Mouse (Mus musculus) ES-Bruce4 (cell line): ENCODE data around the gene Ago4. TPM values are rescaled to one million over a fixed set of nuclear protein-coding genes. Genes with fewer than 3 reads are reported as not detected.
A peak's percentile ranks its signal among the peaks of the same experiment; 100 is the strongest.

Experiments
- H3K27ac ChIP-seq: 2 replicates; pipeline ENCODE4 v1.5.1; 2012; ENCODE audit warnings: low read length, inconsistent platforms; ENCODE audit not compliant: insufficient read depth
- H3K27me3 ChIP-seq: 2 replicates; pipeline ENCODE4 v1.6.1; 2012; ENCODE audit warnings: mild to moderate bottlenecking, low read length, inconsistent platforms; ENCODE audit not compliant: control insufficient read depth, poor library complexity, insufficient read depth, severe bottlenecking
- H3K36me3 ChIP-seq: 2 replicates; pipeline ENCODE4 v1.6.1; 2012; ENCODE audit warnings: inconsistent platforms, mild to moderate bottlenecking, low read length, moderate library complexity; ENCODE audit not compliant: control insufficient read depth, poor library complexity, insufficient read depth, severe bottlenecking
- H3K4me1 ChIP-seq: one replicate; pipeline ENCODE4 v1.8.1; 2011; ENCODE audit warnings: low read length; ENCODE audit not compliant: control insufficient read depth, insufficient read depth
- H3K4me3 ChIP-seq: 2 replicates; pipeline ENCODE4 v1.5.1; 2011; ENCODE audit warnings: low read depth, mild to moderate bottlenecking, low read length
- H3K9ac ChIP-seq: 2 replicates; pipeline ENCODE4 v1.6.1; 2012; ENCODE audit warnings: low read depth, mild to moderate bottlenecking, inconsistent platforms; ENCODE audit not compliant: poor library complexity, severe bottlenecking
- H3K9me3 ChIP-seq: replicated peaks from 2 replicates; pipeline ENCODE4 v1.6.1; 2012; ENCODE audit warnings: mild to moderate bottlenecking, low read length, inconsistent platforms; ENCODE audit not compliant: control insufficient read depth, poor library complexity, insufficient read depth, severe bottlenecking
- CTCF ChIP-seq: IDR thresholded peaks from one replicate; pipeline ENCODE4 v1.8.1; 2011; ENCODE audit warnings: low read depth, low read length
- EP300 ChIP-seq: IDR thresholded peaks from 2 replicates; pipeline ENCODE4 v1.6.1; 2011; ENCODE audit warnings: low read depth, low read length; ENCODE audit not compliant: insufficient read depth
- POLR2A ChIP-seq: IDR thresholded peaks from one replicate; pipeline ENCODE4 v1.8.1; 2011; ENCODE audit warnings: low read length; ENCODE audit not compliant: insufficient read depth
- polyA plus RNA-seq: library from polyadenylated mRNA; stranded (reverse); fragments of >200 nt; gene quantifications from 2 replicates; pipeline ENCODE4 v1.2.4, GENCODE M21; 2011; ENCODE audit warnings: low read depth; ENCODE audit not compliant: missing spikeins, insufficient read depth, insufficient read length

Ago4 gene
- polyA plus RNA-seq, 1 experiment, result 3.1 TPM

GRCm38 (mm10) chr4:126563798-126564197, 30.5 kb upstream of the Ago4 start:
- H3K9ac ChIP-seq, result no peak overlapping the region
- H3K27ac ChIP-seq, result no peak overlapping the region
- H3K4me3 ChIP-seq, result no peak overlapping the region
- H3K4me1 ChIP-seq, result no peaks in the 10 kb centered on the region
- no peak for TF ChIP-seq EP300
- no peak for TF ChIP-seq CTCF
- TF ChIP-seq POLR2A, result no peak
- peaks cover 28% of the 10 kb centered on the region for H3K36me3 ChIP-seq
- H3K27me3 ChIP-seq, result no peaks in the 10 kb centered on the region
- H3K9me3 ChIP-seq, result no peaks in the 10 kb centered on the region

GRCm38 (mm10) chr4:126556809-126557711, 23.8 kb upstream of the Ago4 start, which contains the start of gene Clspn:
Clspn (plus strand) TSS chr4:126556935.
- Histone ChIP-seq H3K27ac (no peak within 1 kb of the TSS), H3K4me3 (peak within 1 kb of the TSS; percentile 77)

GRCm38 (mm10) chr4:126554462-126554861, 21.2 kb upstream of the Ago4 start:
- no peaks in the 10 kb centered on the region for H3K36me3 ChIP-seq
- H3K9me3 ChIP-seq, result no peaks in the 10 kb centered on the region
- H3K9ac ChIP-seq, result no peak overlapping the region
- no peak overlapping the region for H3K27ac ChIP-seq
- H3K4me3 ChIP-seq, result no peak overlapping the region
- no peak for TF ChIP-seq POLR2A
- TF ChIP-seq CTCF, result no peak
- no peak for TF ChIP-seq EP300
- H3K27me3 ChIP-seq, result no peaks in the 10 kb centered on the region
- H3K4me1 ChIP-seq, result no peaks in the 10 kb centered on the region

More at GRCm38 (mm10) chr4:126556809-126557711, 23.8 kb upstream of the Ago4 start, which contains the start of gene Clspn:
- Histone ChIP-seq H3K9me3 (no peaks in the 10 kb centered on the region), H3K9ac (peak within 1 kb of the TSS; percentile 52), H3K36me3 (peaks cover 10% of the 10 kb centered on the region), H3K4me1 (no peaks in the 10 kb centered on the region), H3K27me3 (no peaks in the 10 kb centered on the region)
- TF ChIP-seq CTCF (no peak), POLR2A (peak; percentile 57), EP300 (no peak)

- H3K9me3 ChIP-seq, result no peaks in the 10 kb centered on the region
- H3K4me3 ChIP-seq, result no peak overlapping the region
- TF ChIP-seq CTCF (no peak), POLR2A (no peak), EP300 (no peak)
- H3K27ac ChIP-seq, result no peak overlapping the region
- H3K9ac ChIP-seq, result no peak overlapping the region
- no peaks in the 10 kb centered on the region for H3K4me1 ChIP-seq
- H3K27me3 ChIP-seq, result no peaks in the 10 kb centered on the region
- H3K36me3 ChIP-seq, result no peaks in the 10 kb centered on the region
Observed at GRCm38 (mm10) chr4:126553685-126554084, 20.4 kb upstream of the Ago4 start.

GRCm38 (mm10) chr4:126553105-126553504, 19.8 kb upstream of the Ago4 start:
- H3K9ac ChIP-seq, result no peak overlapping the region
- H3K4me3 ChIP-seq, result no peak overlapping the region
- H3K27ac ChIP-seq, result no peak overlapping the region
- no peaks in the 10 kb centered on the region for H3K36me3 ChIP-seq
- no peaks in the 10 kb centered on the region for H3K27me3 ChIP-seq
- no peaks in the 10 kb centered on the region for H3K4me1 ChIP-seq
- TF ChIP-seq POLR2A (no peak), EP300 (no peak), CTCF (no peak)
- H3K9me3 ChIP-seq, result no peaks in the 10 kb centered on the region

GRCm38 (mm10) chr4:126552136-126552535, 18.9 kb upstream of the Ago4 start:
- no peaks in the 10 kb centered on the region for H3K9me3 ChIP-seq
- H3K36me3 ChIP-seq, result no peaks in the 10 kb centered on the region
- no peak overlapping the region for H3K9ac ChIP-seq
- H3K4me3 ChIP-seq, result no peak overlapping the region
- TF ChIP-seq EP300 (no peak), CTCF (no peak), POLR2A (no peak)
- H3K27me3 ChIP-seq, result no peaks in the 10 kb centered on the region
- H3K27ac ChIP-seq, result no peak overlapping the region
- no peaks in the 10 kb centered on the region for H3K4me1 ChIP-seq
